Mouse (Mus musculus) layer of hippocampus, adult 2 months (tissue): ENCODE measurements around the gene Lrrn4. TPM values are rescaled to one million over a fixed set of nuclear protein-coding genes. Genes with fewer than 3 reads are reported as not detected.

Source experiments
- DNase-seq, 2 experiments: peaks; one replicate each; pipeline ENCODE4 v3.0.0; 2022; ENCODE audit warnings: low spot score in 2 of 2
- H3K27ac ChIP-seq: fragments of 200-600 bp; 2 replicates; pipeline ENCODE4 v1.8.1; 2022
- H3K4me3 ChIP-seq: fragments of 200-600 bp; 2 replicates; pipeline ENCODE4 v1.8.1; 2022; ENCODE audit warnings: mild to moderate bottlenecking
- CTCF ChIP-seq: fragments of 200-600 bp; conservative IDR thresholded peaks from 2 replicates; pipeline ENCODE4 v1.8.1; 2022; ENCODE audit warnings: antibody characterized with exemption, mild to moderate bottlenecking, moderate library complexity
- long read RNA-seq, 2 experiments: library from polyadenylated mRNA; stranded (forward); transcript quantifications; one replicate each; pipeline ENCODE4 v2.0.0; 2021; ENCODE audit warnings: borderline mapping rate in 2 of 2
- total RNA-seq, 2 experiments: library from RNA; stranded (reverse); gene quantifications; 2 replicates each; pipeline ENCODE4 v1.2.3; 2021

Gene Lrrn4
- 1 to 10 TPM in 1 of 2 experiments, under 1 TPM in 1; 0.93 to 1.1 TPM for total RNA-seq
- long read RNA-seq, experiment 1, result 0 reads
- long read RNA-seq, experiment 2, partial matches to known transcripts, result 0 of 1 reads
- long read RNA-seq, experiment 2, other reads (novel, unspliced or antisense), result 1 of 1 reads

- Histone ChIP-seq H3K27ac (no peak within 1 kb of the TSS), H3K4me3 (peak within 1 kb of the TSS; percentile 57)
- DNase-seq, result no peak
- TF ChIP-seq CTCF, result no peak
Observed at GRCm38 (mm10) chr2:132880844-132881645, at the start of gene Lrrn4. Gene Lrrn4 (minus strand): TSS chr2:132880891.

- TF ChIP-seq CTCF, result no peak
- no peak overlapping the region for H3K4me3 ChIP-seq
- DNase-seq, result no peak
- H3K27ac ChIP-seq, result no peak overlapping the region
Observed at GRCm38 (mm10) chr2:132928999-132929398, 48.3 kb upstream of the Lrrn4 start.

- Histone ChIP-seq H3K27ac (no peak overlapping the region), H3K4me3 (no peak overlapping the region)
- no peak for TF ChIP-seq CTCF
- no peak for DNase-seq
Observed at GRCm38 (mm10) chr2:132927871-132928270, 47.2 kb upstream of the Lrrn4 start.

- DNase-seq, result no peak
- Histone ChIP-seq H3K4me3 (no peak overlapping the region), H3K27ac (no peak overlapping the region)
- no peak for TF ChIP-seq CTCF
Observed at GRCm38 (mm10) chr2:132927298-132927697, 46.6 kb upstream of the Lrrn4 start.

GRCm38 (mm10) chr2:132923290-132924085 is 42.8 kb upstream of the Lrrn4 start:
- no peak for TF ChIP-seq CTCF
- no peak for DNase-seq
- no peak overlapping the region for H3K4me3 ChIP-seq
- no peak overlapping the region for H3K27ac ChIP-seq

GRCm38 (mm10) chr2:132922076-132922873 is 41.6 kb upstream of the Lrrn4 start:
- no peak for TF ChIP-seq CTCF
- DNase-seq, result no peak
- no peak overlapping the region for H3K27ac ChIP-seq
- no peak overlapping the region for H3K4me3 ChIP-seq

GRCm38 (mm10) chr2:132914785-132915184 is 34.1 kb upstream of the Lrrn4 start:
- Histone ChIP-seq H3K4me3 (no peak overlapping the region), H3K27ac (no peak overlapping the region)
- no peak for TF ChIP-seq CTCF
- no peak for DNase-seq

- Histone ChIP-seq H3K4me3 (no peak overlapping the region), H3K27ac (no peak overlapping the region)
- DNase-seq, result peak; percentile 38 to 66
- TF ChIP-seq CTCF, result peak; percentile 77
Observed at GRCm38 (mm10) chr2:132906763-132907162, 26.1 kb upstream of the Lrrn4 start.

- no peak for DNase-seq
- Histone ChIP-seq H3K4me3 (no peak overlapping the region), H3K27ac (no peak overlapping the region)
- no peak for TF ChIP-seq CTCF
Observed at GRCm38 (mm10) chr2:132904961-132905360, 24.3 kb upstream of the Lrrn4 start.

GRCm38 (mm10) chr2:132903498-132903897 is 22.8 kb upstream of the Lrrn4 start:
- peak; percentile 90 for TF ChIP-seq CTCF
- peak; percentile 58 to 79 for DNase-seq
- Histone ChIP-seq H3K4me3 (no peak overlapping the region), H3K27ac (no peak overlapping the region)

GRCm38 (mm10) chr2:132902056-132902455 is 21.4 kb upstream of the Lrrn4 start:
- DNase-seq, result no peak
- Histone ChIP-seq H3K27ac (no peak overlapping the region), H3K4me3 (no peak overlapping the region)
- no peak for TF ChIP-seq CTCF

- no peak for DNase-seq
- no peak for TF ChIP-seq CTCF
- no peak overlapping the region for H3K27ac ChIP-seq
- no peak overlapping the region for H3K4me3 ChIP-seq
Observed at GRCm38 (mm10) chr2:132901636-132902035, 20.9 kb upstream of the Lrrn4 start.
